Mouse (Mus musculus) heart, adult 2 months (tissue): ENCODE results near the gene St3gal5.

Experiments
- CTCF ChIP-seq: fragments of 200-600 bp; IDR thresholded peaks from 2 replicates; pipeline ENCODE4 v1.8.1; 2022; ENCODE audit warnings: antibody characterized with exemption, mild to moderate bottlenecking, moderate library complexity
- POLR2A ChIP-seq: fragments of 200-500 bp; IDR thresholded peaks from 2 replicates; pipeline ENCODE4 v1.6.1; 2011; ENCODE audit warnings: mild to moderate bottlenecking, low read depth, low read length, control low read depth; ENCODE audit not compliant: insufficient read depth

- no peak for TF ChIP-seq CTCF
- TF ChIP-seq POLR2A: no peak
Observed at GRCm38 (mm10) chr6:72136016-72136415, 38.6 kb downstream of the St3gal5 start.
